Comparison of ENCODE assay signal across 24 mouse cellular contexts in the genomic region with DNA sequence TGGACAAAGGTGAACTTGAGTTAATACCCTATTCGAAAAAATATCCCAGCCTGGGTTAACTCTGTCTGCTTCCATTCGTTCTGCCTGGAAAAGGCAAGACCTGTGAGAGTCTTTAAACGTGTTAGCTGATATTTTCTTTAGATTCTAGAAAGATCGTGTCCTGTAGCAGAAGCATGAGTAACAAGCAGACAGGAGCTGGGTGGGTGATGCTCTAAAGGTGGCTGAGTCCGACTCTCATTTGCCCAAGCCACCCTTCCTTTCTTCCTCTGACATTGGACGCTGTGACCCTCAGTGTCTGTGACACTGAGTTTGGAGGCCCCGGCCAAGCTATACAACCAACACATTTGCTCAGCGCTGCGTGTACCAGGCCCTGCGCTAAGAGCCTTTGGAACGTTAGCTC. TPM values are rescaled to one million over a fixed set of nuclear protein-coding genes. Genes with fewer than 3 reads are reported as not detected.
DNase-seq lines count a peak whose midpoint lies in the region; ATAC-seq and TF ChIP-seq lines count a peak whose summit lies in the region.
"Had no signal": no experiment of that assay in that cellular context is flagged by ENCODE, and none has a peak within 500 bp of the region (broad histone marks: within the 10 kb centered on the region; RNA-seq: fewer than 3 reads in every experiment).

No protein-coding gene starts in this region.

- WGBS in intestine, postnatal 0 days: 76% methylated on average over 11 of the region's 11 CpGs
- 77% methylated on average over 11 of the region's 11 CpGs for WGBS in limb, embryonic 12.5 days
- 89% methylated on average over 11 of the region's 11 CpGs for WGBS in midbrain, postnatal 0 days

- H3K4me2 ChIP-seq in intestine, postnatal 0 days (replicated peaks; ENCODE audit: low read depth): no peak overlapping the region
- no peak overlapping the region for H3K4me2 ChIP-seq in limb, embryonic 12.5 days
- no peak overlapping the region for H3K4me2 ChIP-seq in midbrain, postnatal 0 days (ENCODE audit: low read depth, low read length, poor library complexity, severe bottlenecking)
- H3K4me2 ChIP-seq: embryonic facial prominence, embryonic 12.5 days; embryonic facial prominence, embryonic 15.5 days; heart, embryonic 13.5 days; hindbrain, embryonic 14.5 days had no signal

- peak; percentile 94 for DNase-seq in adipocyte (ENCODE audit: low spot score)
- no peak for DNase-seq in midbrain, postnatal 0 days (ENCODE audit: low spot score)
- no peak for DNase-seq in layer of hippocampus, postnatal 10 days (ENCODE audit: low spot score in 2 of 2)
- no peak for DNase-seq in left cerebral cortex, adult 11 months (ENCODE audit: low spot score)
- DNase-seq: adrenal gland, adult 2 months; adrenal gland, postnatal 14 days; cerebellum, adult 11-12 months; cerebellum, adult 8-10 months; cerebellum, postnatal 10 days; forebrain, postnatal 0 days; gastrocnemius, postnatal 25 days; heart, adult 18-20 months; heart, postnatal 14 days; heart, postnatal 4 days had no signal

- H3K4me1 ChIP-seq in intestine, postnatal 0 days (replicated peaks; ENCODE audit: control insufficient read depth, insufficient read depth, low read length): 0 out of 2 replicates have a peak, but pooled peaks cover 3% of the 10 kb centered on the region
- peaks cover 32% of the 10 kb centered on the region for H3K4me1 ChIP-seq in limb, embryonic 12.5 days (replicated peaks)
- no peaks in the 10 kb centered on the region for H3K4me1 ChIP-seq in midbrain, postnatal 0 days (ENCODE audit: insufficient read depth, low read length)
- H3K4me1 ChIP-seq: embryonic facial prominence, embryonic 15.5 days had no signal

- no peaks in the 10 kb centered on the region for H3K9me3 ChIP-seq in intestine, postnatal 0 days (ENCODE audit: control insufficient read depth)
- H3K9me3 ChIP-seq in limb, embryonic 12.5 days: no peaks in the 10 kb centered on the region
- no peaks in the 10 kb centered on the region for H3K9me3 ChIP-seq in midbrain, postnatal 0 days (ENCODE audit: low read length)
- H3K9me3 ChIP-seq: embryonic facial prominence, embryonic 12.5 days; embryonic facial prominence, embryonic 15.5 days; heart, embryonic 13.5 days had no signal

- H3K36me3 ChIP-seq in intestine, postnatal 0 days (ENCODE audit: control insufficient read depth, insufficient read depth): no peaks in the 10 kb centered on the region
- no peaks in the 10 kb centered on the region for H3K36me3 ChIP-seq in limb, embryonic 12.5 days
- H3K36me3 ChIP-seq in midbrain, postnatal 0 days (ENCODE audit: insufficient read depth, low read length): no peaks in the 10 kb centered on the region
- H3K36me3 ChIP-seq: embryonic facial prominence, embryonic 12.5 days; embryonic facial prominence, embryonic 15.5 days; heart, embryonic 13.5 days had no signal

- H3K9ac ChIP-seq in intestine, postnatal 0 days (ENCODE audit: low read depth, low read length): no peak overlapping the region
- H3K9ac ChIP-seq in limb, embryonic 12.5 days (replicated peaks): no peak overlapping the region
- H3K9ac ChIP-seq in midbrain, postnatal 0 days (replicated peaks; ENCODE audit: low read length, poor library complexity, severe bottlenecking): no peak overlapping the region
- H3K9ac ChIP-seq: embryonic facial prominence, embryonic 12.5 days; embryonic facial prominence, embryonic 15.5 days; forebrain, postnatal 0 days; heart, embryonic 13.5 days; hindbrain, embryonic 14.5 days had no signal

- no peak overlapping the region for H3K4me3 ChIP-seq in intestine, postnatal 0 days (ENCODE audit: low read depth, low read length)
- H3K4me3 ChIP-seq in limb, embryonic 12.5 days (replicated peaks): no peak overlapping the region
- no peak overlapping the region for H3K4me3 ChIP-seq in midbrain, postnatal 0 days (ENCODE audit: low read depth, low read length)
- H3K4me3 ChIP-seq: embryonic facial prominence, embryonic 12.5 days; embryonic facial prominence, embryonic 15.5 days; heart, embryonic 13.5 days had no signal

- no peak for ATAC-seq in intestine, postnatal 0 days
- ATAC-seq in limb, embryonic 12.5 days (ENCODE audit: insufficient number of reproducible peaks, insufficient read depth, low FRiP score, low TSS enrichment, low read depth): no peak
- no peak for ATAC-seq in midbrain, postnatal 0 days (ENCODE audit: low FRiP score)
- ATAC-seq in activated CD4-positive, CD25-positive, alpha-beta regulatory T cell, adult 4 months: no peak
- ATAC-seq: forebrain, embryonic 14.5 days; forebrain, postnatal 0 days; hindbrain, postnatal 0 days; inflammation-experienced regulatory T-cells, adult 6 months had no signal

- H3K27me3 ChIP-seq in intestine, postnatal 0 days (replicated peaks; ENCODE audit: control insufficient read depth, insufficient read depth, low read length): no peaks in the 10 kb centered on the region
- no peaks in the 10 kb centered on the region for H3K27me3 ChIP-seq in limb, embryonic 12.5 days
- no peaks in the 10 kb centered on the region for H3K27me3 ChIP-seq in midbrain, postnatal 0 days (ENCODE audit: insufficient read depth, low read length)
- H3K27me3 ChIP-seq: embryonic facial prominence, embryonic 12.5 days; embryonic facial prominence, embryonic 15.5 days; heart, embryonic 13.5 days had no signal

- TF ChIP-seq CTCF in intestine, postnatal 0 days (IDR thresholded peaks at IDR 0.05; ENCODE audit: low read depth): no peak
- no peak for TF ChIP-seq CTCF in midbrain, postnatal 0 days (IDR thresholded peaks at IDR 0.05)

- peak overlapping the region; percentile 36 for H3K27ac ChIP-seq in intestine, postnatal 0 days (ENCODE audit: low read depth, low read length)
- H3K27ac ChIP-seq in limb, embryonic 12.5 days: peak overlapping the region; percentile 32; the same call in 1 of the 2 replicates
- H3K27ac ChIP-seq in midbrain, postnatal 0 days (ENCODE audit: low read depth, low read length): no peak overlapping the region
- H3K27ac ChIP-seq: embryonic facial prominence, embryonic 12.5 days; embryonic facial prominence, embryonic 15.5 days; heart, embryonic 13.5 days; hindbrain, embryonic 14.5 days; hindbrain, postnatal 0 days had no signal

RNA-seq across cellular contexts. Expression of a gene that starts 15.5 kb away (rescaled TPM):
- polyA plus RNA-seq in intestine, postnatal 0 days (2015; fragmentation: Nextera tagmentation; extraction: Ambion mirVana): 32.8 and 33.8 TPM in 2 replicates
- 30.0 and 35.3 TPM in 2 replicates for polyA plus RNA-seq in limb, embryonic 12.5 days (2016; fragmentation: Nextera tagmentation; extraction: Ambion mirVana)
- 3.9 TPM in 2 replicates for total RNA-seq in midbrain, postnatal 0 days (2014; rRNA removed)
- 4.8 and 7.9 TPM in 2 replicates for polyA plus RNA-seq in midbrain, postnatal 0 days (2015; fragmentation: Nextera tagmentation; extraction: Ambion mirVana)
- 1 to 10 TPM; 5.8 to 6.4 TPM for total RNA-seq in layer of hippocampus, postnatal 10 days (2021)
- 10 to 100 TPM; 19.3 to 23.3 TPM for polyA plus RNA-seq in activated CD4-positive, CD25-positive, alpha-beta regulatory T cell, adult 4 months (2017; shearing (Covaris generic))
